Mouse (Mus musculus): ENCODE measurements around the gene Polr3a.

DNA sequence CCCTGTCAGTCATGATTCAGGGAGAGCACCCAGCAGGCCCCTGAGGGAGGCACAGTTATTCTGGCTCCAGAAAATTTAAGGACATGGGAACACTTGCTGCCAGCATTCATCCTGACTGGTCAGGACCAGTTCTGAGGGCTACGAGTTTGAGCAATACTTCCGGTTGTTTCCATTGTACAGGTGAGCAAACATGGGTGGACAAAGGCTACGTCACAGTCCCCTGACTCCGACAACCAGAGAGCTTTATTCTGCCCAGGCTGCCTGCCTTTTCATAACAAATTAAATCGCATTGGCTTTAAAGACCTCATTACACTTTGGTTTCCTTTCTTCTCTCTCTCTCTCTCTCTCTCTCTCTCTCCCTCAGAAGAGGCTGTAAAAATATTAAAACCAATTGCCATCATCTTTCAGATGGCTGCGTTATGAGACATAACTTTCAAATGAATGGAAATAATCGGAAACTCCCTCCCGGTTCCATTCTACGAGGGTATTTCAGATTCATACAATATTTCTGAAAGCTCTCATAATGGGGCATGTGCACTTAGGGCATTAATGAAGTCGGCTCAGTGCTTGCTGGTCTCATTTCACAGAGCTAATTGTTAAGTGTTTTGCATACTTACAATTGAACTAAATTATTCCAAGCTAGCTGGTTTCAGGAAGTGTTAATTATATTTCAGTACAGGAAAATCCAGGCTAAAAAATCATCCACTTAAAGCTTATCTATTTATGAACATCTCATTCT is 39.0 kb upstream of the Polr3a start:
- TF ChIP-seq CTCF (IDR thresholded peaks at IDR 0.05; ENCODE audit: control insufficient read depth, insufficient read depth, insufficient replicate concordance, low read depth, low read length) (no peak), POLR2A (IDR thresholded peaks at IDR 0.05; ENCODE audit: control insufficient read depth, low read depth, low read length) (no peak)
